Mouse (Mus musculus): ENCODE measurements around the gene B3gnt6.

- TF ChIP-seq POLR2A (IDR thresholded peaks at IDR 0.05; ENCODE audit: insufficient read length, low read depth) (no peak), CEBPB (IDR thresholded peaks at IDR 0.05; ENCODE audit: insufficient read depth, poor library complexity, severe bottlenecking) (no peak), SRF (IDR thresholded peaks at IDR 0.05; ENCODE audit: control insufficient read depth, insufficient read length, low read depth) (no peak), TCF12 (IDR thresholded peaks at IDR 0.05; ENCODE audit: insufficient read depth, poor library complexity, severe bottlenecking) (no peak), USF1 (IDR thresholded peaks at IDR 0.05; ENCODE audit: low read depth) (no peak), MYOG (IDR thresholded peaks at IDR 0.05; ENCODE audit: control insufficient read depth in 1 of 3, insufficient read depth in 1 of 3, insufficient read length in 2 of 3, low read depth in 2 of 3) (no peak), MAX (IDR thresholded peaks at IDR 0.05; ENCODE audit: low read depth) (no peak), MYOD1 (IDR thresholded peaks at IDR 0.05; ENCODE audit: control insufficient read depth in 1 of 3, insufficient read length in 2 of 3, low read depth in 2 of 3) (no peak)
These were observed 37.0 kb downstream of the B3gnt6 start for GRCm38 (mm10) chr7:98162239-98162638.

Measured in myocyte (in vitro differentiated cells).